Mouse (Mus musculus) embryo, embryonic 11 days (tissue): Measurements from ENCODE around the gene Spata33.
"Not testable (repeated sequence)": the region's sequence is repeated elsewhere in the genome, so short reads cannot be mapped to it uniquely, and the experiment has no call there.

Source experiments
- DNase-seq: peaks from one replicate; pipeline ENCODE4 v3.0.0-alpha.2; 2015

The Spata33 gene

DNA sequence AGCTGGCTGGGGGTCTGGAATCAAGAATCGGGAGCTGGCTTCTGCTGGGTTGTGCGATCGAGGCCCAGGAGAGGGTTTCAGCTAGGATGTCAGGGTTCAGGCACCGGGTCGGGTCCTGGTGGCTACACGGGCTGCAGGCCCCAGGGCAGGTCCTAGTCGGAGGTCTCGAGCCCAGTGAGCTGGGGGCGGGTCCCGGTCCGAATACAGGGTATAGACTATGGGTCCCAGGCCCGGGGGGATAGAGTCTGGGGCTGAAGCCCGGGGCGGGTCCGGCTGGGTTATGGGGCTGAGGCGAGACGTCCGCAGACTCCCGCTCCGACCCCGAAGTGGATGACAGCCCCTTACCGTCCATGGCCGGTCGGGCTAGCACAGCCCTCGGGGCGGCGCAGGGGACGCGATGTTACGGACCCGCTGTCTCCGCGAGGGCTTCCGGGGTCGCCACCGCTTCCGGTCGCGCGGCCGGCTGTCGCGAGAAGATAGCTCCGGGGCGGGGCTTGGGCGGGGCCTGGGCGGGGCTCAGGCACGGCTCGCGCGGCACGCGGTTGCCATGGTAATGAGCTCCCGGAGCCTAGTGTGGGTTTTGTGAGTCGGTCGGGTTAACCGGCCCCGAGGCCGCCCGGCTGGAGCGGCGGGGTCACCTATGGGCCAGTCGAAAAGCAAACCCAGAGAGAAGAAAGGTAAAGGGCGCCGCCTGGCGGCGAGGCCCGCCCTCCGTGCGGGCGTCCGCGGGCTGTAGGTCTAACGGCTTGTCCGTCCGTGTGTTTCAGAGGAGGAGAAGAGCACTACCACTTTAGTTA is at the start of gene Spata33, which contains the start of gene Chmp1a:
TSS of gene Spata33 (plus strand) at position 512 of the 797 bp plus-strand sequence.
TSS of gene Chmp1a (minus strand) at position 443 of the 797 bp plus-strand sequence.
- peak; percentile 97 for DNase-seq

DNA sequence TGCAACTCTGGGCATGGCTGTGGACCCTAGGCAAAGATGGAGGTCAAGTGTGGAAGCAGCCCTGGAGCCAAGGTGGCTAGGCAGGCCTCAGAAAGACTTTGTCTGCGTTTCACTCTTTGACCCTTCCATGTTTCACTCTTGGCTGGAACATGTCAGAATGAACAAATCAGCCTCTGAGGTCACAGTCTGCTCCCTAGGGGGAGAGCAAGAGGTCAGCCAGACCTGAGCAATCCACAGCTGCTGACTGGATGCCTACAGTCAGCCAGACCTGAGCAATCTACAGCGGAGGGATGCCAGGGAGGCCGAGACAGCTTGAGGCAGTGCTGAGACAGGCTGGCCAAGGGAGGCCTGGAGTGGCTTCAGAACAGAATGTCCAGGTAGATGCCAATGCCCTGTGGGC is 31.2 kb upstream of the Spata33 start:
- peak; percentile 77 for DNase-seq

DNA sequence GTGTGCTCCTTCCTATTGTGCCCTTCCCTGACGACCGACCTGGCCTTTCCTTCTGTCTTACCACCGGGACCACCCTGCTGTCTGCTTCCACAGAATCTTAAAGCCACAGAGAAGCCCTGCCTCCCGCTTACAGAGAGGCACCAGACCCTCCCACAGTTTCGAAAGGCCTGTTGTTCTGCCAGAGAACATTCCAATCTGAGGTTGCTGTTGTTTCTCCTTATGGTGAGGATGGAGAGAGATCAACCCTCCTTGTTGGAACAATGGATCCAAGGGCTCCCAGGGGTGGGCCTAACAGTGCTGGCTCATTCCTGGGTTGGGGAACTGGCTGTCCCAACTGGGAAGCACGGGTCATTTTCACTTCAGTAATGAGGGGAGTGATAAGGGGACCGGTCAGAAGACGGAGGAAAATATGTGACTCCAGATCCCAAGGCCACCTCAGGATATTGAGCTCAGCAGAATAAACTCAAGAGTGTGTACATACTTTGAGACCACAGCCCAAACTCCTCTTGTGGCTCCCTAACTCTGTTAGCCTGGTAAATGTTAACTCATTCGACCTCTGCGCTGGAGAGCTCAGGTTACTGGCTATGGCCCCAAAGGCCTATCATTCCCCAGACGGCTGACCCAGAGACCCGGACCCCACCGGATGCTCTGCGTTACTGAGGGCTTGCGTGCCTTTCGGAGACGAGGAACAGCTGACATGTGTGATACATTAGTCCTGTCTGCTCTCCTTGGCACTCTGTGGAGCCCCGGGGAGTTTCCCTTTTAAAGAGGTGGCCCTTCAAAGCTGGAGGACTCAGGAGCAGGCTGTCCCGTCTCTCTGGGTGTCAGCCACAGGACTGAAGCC is 26.8 kb upstream of the Spata33 start, which contains the start of gene Dpep1:
TSS of gene Dpep1 (plus strand) at position 677 of the 844 bp plus-strand sequence.
- peak; percentile 76 for DNase-seq

DNA sequence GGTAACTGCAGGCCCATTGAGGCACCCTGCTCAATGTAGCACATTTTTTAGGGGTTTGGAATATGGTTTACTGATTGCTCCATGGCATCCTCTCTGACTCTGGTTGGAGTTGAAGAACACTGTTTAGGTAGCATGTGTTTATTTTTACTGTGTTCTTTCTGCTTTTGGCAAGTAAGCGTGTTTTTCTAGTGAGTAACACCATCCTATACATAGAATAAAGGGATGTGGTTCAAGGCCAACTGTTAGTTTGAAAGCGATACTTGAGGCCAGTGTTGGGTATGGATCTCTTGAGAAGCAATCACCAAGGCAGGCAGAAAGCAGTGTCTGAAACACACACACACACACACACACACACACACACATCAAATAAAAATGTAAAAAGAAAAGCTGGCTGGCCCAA is 24.6 kb upstream of the Spata33 start:
- DNase-seq = no peak

DNA sequence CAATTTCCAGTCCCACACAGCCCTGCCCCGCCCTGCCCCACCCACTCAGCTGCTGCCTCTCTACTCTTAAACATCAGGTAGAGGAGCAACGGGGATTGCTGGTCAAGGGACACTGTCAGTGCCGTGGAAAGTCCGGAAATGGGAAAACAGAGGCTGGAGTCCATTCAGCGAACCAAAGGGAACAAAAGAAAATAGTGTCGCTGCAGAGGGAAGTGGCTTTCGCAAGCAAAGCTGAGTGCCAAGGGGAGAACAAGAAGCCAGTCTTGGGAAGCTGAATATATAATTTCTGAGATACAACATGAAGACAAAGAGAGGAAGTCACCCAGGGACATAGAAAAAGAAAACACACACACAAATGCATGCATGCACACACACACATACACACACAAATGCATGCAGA is 23.8 kb upstream of the Spata33 start:
- DNase-seq = no peak

GRCm38 (mm10) chr8:123190678-123191077 is 22.0 kb upstream of the Spata33 start:
- DNase-seq = peak; percentile 89

DNA sequence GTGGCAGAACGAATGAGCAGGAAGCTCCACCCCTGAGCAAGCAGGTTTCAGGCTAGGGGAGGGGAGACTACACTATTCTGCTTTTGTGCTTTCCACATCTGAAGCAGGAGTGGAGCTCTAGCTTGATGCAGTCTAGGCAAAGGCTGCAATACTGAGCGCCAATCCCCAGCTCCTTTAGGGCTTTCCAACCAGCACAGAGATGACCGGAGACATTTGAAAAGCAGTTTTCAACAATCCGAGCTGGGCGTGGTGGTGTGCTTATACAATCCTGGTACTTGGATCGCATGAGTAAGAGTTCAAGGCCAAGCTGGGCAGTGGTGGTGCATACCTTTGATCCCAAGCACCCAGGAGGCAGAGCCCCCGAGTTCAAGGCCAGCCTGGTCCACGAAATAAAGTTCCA is 20.7 kb upstream of the Spata33 start:
- DNase-seq = no peak

GRCm38 (mm10) chr8:123193771-123194170 is 18.9 kb upstream of the Spata33 start:
- DNase-seq = no peak

DNA sequence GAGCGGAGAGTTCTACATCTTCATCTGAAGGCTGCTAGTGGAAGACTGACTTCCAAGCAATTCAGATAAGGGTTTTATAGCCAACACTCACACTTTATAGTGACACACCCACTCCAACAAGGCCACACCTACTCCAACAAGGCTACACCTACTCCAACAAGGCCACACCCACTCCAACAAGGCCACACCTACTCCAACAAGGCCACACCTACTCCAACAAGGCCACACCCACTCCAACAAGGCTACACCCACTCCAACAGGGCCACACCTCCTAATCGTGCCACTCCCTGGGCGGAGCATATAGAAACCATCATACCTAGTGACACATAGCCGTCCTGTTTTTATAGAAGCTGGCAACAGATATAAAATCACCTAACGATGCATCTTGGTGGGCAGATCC is 15.6 kb upstream of the Spata33 start:
- not testable (repeated sequence) for DNase-seq

DNA sequence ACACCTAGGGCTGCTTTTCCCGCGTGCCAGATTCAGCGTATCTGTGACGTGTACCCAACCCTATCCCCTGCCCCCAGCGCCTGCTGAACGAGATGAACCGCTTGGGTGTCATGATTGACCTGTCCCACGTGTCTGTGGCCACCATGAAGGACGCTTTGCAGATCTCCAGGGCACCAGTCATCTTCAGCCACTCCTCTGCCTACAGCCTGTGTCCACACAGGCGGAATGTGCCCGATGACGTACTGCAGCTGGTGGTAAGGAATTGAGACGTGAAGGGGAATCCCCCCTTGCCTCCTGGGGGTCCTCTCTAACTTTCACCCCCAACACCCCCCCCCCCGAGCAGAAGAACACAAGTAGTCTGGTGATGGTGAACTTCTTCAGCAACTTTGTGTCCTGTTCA is 12.8 kb upstream of the Spata33 start:
- no peak for DNase-seq

- peak; percentile 83 for DNase-seq
Measured at GRCm38 (mm10) chr8:123202288-123202687, 10.3 kb upstream of the Spata33 start.

DNA sequence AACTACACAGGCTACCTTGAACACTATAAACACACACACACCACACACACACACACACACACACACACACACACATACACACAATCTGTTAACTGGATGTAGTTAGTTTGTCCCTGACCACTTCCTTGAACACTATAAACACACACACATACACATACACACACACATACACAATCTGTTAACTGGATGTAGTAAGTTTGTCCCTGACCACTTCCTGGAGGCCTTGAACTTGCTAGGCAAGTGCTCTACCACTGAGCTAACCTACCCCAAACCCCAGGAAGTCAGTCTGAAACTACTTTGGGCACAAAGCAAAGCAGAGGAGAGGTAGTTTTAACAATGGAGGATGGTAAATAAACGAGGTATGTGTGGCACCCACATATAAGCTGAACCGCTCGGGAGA is 9.1 kb upstream of the Spata33 start:
- no peak for DNase-seq

- no peak for DNase-seq
Measured at GRCm38 (mm10) chr8:123211876-123212275, 756 bp upstream of the Spata33 start.

DNA sequence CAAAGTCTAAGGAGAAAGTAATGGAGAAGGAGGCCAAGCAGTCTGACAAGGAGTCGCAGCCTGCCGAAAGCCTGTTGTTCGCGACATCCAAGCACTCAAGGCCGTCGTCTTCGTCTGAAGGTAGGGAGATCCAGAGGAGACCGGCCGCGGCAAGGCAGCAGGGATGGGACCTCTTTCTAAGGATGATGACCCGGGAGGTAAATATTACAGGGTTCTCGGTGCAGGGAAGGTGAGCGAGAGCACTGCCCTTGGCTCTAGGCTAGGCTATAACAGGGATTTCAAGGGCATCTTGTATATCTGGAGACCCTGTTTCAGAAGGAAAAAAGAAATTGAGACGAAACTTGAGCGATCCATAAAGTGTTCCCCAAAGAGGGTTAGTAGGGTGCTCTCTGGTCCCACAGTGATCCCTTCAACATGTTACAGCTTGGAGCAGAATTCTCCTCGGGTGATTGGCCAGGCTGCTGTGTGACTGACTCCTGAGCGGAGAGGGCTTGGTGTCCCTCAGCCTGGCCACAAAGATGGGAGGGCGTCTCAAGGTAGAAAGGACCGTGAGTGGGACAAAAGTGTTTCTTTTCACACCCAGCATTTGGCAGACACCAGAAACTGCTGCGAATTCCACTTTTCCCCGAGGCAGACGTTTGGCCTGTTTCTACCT is 613 bp downstream of the Spata33 start:
- no peak for DNase-seq

- DNase-seq = no peak
Measured at GRCm38 (mm10) chr8:123215430-123215829, 2.8 kb downstream of the Spata33 start.

- no peak for DNase-seq
Measured at GRCm38 (mm10) chr8:123220917-123221316, 8.3 kb downstream of the Spata33 start.

DNA sequence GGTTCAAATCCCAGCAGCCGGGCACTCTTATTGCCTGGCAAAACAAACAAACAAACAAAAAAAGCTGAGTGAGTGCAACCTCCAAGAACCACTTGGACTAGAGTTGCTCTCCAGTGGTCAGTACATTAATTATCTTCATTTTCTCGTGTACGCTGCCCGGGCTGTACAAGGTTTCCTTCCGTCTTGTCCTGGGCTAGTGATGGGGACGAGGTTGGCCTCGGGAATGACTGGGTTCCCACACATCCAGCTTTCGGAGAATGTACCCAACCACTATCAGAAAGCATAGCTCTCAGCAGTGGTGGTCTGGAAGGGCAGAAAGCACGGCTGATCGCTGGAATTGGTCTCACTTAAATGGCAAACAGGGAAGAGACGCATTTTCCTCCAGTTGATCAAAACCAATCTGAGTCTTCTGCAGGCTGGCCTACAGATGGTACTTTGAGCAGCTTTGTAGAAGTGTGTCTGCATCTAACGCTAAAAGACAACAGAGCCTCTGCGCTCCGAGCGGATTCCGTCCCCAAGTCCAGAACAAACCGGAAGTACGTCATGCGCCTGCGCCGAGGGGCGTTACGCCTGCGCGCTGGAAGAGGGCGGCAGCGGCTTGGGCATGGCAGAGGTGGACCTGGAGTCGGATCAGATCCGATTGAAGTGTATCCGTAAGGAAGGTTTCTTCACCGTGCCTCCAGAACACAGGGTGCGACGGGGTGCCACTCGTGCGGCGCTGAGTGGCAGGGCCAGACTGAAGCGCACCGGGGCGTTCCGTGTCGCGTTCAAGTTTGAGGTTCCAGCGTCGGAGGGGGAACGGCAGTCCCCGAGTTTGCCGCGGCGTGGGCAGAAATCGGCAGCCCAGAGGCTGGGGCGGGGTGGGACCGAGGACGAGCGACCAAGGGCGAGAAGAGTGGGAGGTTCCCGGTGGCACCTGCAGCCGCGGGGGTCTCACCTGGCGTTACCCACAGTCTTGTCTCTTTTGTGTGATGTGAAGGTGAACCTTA is 11.9 kb downstream of the Spata33 start, which contains the start of gene Cdk10:
TSS of gene Cdk10 (plus strand) at position 565 of the 989 bp plus-strand sequence.
- DNase-seq = peak; percentile 97

DNA sequence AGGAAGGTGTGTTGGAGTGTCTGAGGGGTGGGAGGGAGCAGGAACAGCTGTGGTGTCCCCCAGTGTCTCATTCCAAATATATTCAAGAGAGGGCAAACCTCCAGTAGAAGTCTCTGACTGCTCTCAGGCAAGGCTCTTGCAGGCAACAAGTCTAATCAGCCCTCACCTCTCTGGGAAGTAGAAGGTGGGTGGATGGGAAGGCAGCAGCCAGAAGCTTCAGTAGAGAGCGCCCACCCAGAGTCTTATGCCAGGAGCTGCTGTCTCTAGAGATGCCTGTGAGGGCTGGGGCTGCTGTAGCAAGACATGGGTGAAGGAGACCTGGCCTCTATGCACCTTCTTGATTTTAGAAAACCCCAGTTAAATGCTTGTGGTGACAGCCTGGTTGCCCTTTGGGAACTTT is 15.8 kb downstream of the Spata33 start:
- DNase-seq = no peak

DNA sequence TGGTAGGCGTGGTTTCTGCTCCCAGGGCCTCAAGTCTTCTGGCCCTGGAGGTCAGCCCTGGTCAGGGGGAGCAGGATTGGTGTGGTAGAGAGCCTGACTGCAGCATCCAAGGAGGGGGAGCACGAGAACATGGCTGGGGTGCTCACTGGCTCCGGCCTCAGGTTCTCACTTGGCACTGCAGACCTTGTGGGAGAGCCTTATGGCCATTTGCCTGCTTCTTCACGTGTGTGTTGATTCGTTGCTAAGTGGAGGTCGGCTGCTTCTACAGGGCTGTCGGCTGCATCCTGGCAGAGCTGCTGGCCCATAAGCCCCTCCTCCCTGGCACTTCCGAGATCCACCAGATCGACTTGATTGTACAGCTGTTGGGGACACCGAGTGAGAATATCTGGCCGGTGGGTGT is 17.7 kb downstream of the Spata33 start:
- DNase-seq = not testable (repeated sequence)

- no peak for DNase-seq
Measured at GRCm38 (mm10) chr8:123231742-123232141, 19.1 kb downstream of the Spata33 start.

GRCm38 (mm10) chr8:123232553-123232952 is 19.9 kb downstream of the Spata33 start:
- no peak for DNase-seq

- no peak for DNase-seq
Measured at GRCm38 (mm10) chr8:123233300-123233699, 20.7 kb downstream of the Spata33 start.
